Mouse (Mus musculus): ENCODE measurements at regions not wholly inside any gene's neighbourhood (a gene's known extent, or its start where the extent isn't known, plus 50 kb on each side); places are given as distances from the start of the nearest gene placed in this dataset.
"Not testable (repeated sequence)": the region's sequence is repeated elsewhere in the genome, so short reads cannot be mapped to it uniquely, and the experiment has no call there.

DNA sequence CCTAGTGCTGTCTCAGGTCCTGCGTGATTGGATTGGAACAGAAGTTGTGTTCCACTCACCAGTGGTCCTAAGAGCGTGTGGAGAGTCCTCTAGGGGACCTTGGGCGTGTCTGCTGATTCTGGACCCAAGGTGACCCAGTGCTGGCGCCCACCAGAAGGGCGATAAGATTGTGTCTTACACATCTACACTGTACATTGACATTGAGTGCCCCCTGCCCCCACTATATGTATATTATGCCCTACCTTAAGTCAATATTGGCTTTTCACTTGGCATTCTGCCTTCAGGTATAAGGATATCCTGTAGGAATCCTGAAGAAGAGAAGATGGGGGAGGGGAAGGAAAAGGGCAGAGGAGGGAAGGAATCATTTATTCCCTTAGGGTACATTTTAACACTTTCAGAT lies 260.2 kb upstream of the Rgs17 start:
- WGBS = 87% methylated on average over 5 of the region's 5 CpGs
- H3K4me3 ChIP-seq (ENCODE audit: low read depth, low read length) = no peak overlapping the region
- no peak for ATAC-seq
- no peaks in the 10 kb centered on the region for H3K27me3 ChIP-seq (replicated peaks; ENCODE audit: control insufficient read depth, insufficient read depth, low read length)
- no peaks in the 10 kb centered on the region for H3K4me1 ChIP-seq (ENCODE audit: control insufficient read depth, insufficient read depth, low read length)
- no peaks in the 10 kb centered on the region for H3K36me3 ChIP-seq (ENCODE audit: control insufficient read depth, insufficient read depth, low read length)
- no peak overlapping the region for H3K4me2 ChIP-seq (ENCODE audit: low read length)
- H3K27ac ChIP-seq (ENCODE audit: low read depth, low read length) = no peak overlapping the region
- no peak overlapping the region for H3K9ac ChIP-seq (ENCODE audit: low read length)
- no peaks in the 10 kb centered on the region for H3K9me3 ChIP-seq (replicated peaks; ENCODE audit: control insufficient read depth, low read length)
- no peak for DNase-seq (ENCODE audit: low spot score)

DNA sequence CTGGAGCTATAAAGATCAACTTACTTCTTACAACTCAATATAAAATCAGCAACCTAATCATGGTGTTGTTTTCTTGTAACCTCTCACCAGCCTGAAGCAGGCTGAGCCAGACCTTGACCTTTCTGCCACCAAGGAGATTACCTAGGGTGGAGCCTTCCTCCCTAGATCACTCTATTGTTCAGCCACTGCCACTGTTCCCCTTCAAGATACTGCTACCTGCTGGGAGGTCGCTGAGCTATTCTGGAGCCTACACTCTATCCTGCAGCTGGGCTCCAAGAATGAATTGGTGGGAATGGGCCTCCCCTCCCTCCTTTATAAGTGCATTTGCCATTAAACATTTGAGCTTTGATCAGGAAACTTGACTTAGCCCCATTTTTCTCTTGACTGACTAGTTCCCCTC lies 242.1 kb upstream of the Rgs17 start:
- not testable (repeated sequence) for H3K4me2 ChIP-seq (ENCODE audit: low read length); H3K4me3 ChIP-seq (ENCODE audit: low read depth, low read length); H3K27ac ChIP-seq (ENCODE audit: low read depth, low read length); DNase-seq (ENCODE audit: low spot score); H3K36me3 ChIP-seq (ENCODE audit: control insufficient read depth, insufficient read depth, low read length); H3K4me1 ChIP-seq (ENCODE audit: control insufficient read depth, insufficient read depth, low read length); H3K27me3 ChIP-seq (replicated peaks; ENCODE audit: control insufficient read depth, insufficient read depth, low read length); H3K9me3 ChIP-seq (replicated peaks; ENCODE audit: control insufficient read depth, low read length); ATAC-seq; H3K9ac ChIP-seq (ENCODE audit: low read length)
- 0% methylated on average over 1 of the region's 1 CpGs for WGBS

DNA sequence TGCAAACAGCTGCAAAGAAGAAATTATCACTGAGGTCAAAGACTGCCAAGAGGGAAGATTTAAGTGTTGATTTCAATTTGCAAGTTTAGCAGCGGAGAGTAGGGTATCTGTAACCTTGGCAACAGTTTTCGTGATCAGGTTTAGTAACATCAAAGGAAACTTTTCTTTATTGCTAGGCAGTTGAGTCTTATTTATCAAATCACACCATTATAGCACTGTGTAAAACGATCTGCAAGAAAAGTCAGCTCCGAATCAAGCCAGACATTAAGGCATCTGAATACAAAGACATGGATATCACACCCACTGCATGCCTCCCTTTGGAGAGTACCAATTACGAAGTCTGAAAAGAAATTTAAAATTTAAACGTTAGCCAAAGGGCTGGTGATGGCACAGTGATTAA lies 234.7 kb upstream of the Rgs17 start:
- Histone ChIP-seq H3K9ac (ENCODE audit: low read length) (no peak overlapping the region), H3K4me1 (ENCODE audit: control insufficient read depth, insufficient read depth, low read length) (no peaks in the 10 kb centered on the region), H3K27me3 (replicated peaks; ENCODE audit: control insufficient read depth, insufficient read depth, low read length) (no peaks in the 10 kb centered on the region), H3K27ac (ENCODE audit: low read depth, low read length) (no peak overlapping the region), H3K9me3 (replicated peaks; ENCODE audit: control insufficient read depth, low read length) (no peaks in the 10 kb centered on the region), H3K36me3 (ENCODE audit: control insufficient read depth, insufficient read depth, low read length) (no peaks in the 10 kb centered on the region), H3K4me2 (ENCODE audit: low read length) (no peak overlapping the region), H3K4me3 (ENCODE audit: low read depth, low read length) (no peak overlapping the region)
- 57% methylated on average over 6 of the region's 6 CpGs for WGBS
- no peak for ATAC-seq
- peak; percentile 1 for DNase-seq (ENCODE audit: low spot score)

DNA sequence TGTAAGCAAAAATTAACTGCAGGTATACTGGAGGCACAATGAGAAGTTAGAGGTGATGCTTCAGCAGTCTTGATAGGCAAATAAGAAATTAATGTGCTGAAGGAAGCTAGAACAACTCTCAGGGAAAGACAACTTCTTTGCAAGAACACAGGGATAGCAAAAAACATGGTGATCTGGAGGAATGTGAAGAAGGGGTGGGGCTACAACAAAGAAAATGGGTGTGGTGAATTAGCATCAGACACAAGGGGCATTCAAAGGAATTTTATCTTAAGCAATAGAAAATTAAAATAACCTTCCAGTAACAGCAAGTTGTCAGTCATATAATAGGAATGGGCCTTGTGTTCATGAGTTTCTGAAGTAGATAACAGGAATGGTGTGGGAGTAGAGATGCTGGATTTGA lies 211.9 kb upstream of the Rgs17 start:
- Histone ChIP-seq H3K4me3 (ENCODE audit: low read depth, low read length) (no peak overlapping the region), H3K9me3 (replicated peaks; ENCODE audit: control insufficient read depth, low read length) (no peaks in the 10 kb centered on the region), H3K9ac (ENCODE audit: low read length) (no peak overlapping the region), H3K4me1 (ENCODE audit: control insufficient read depth, insufficient read depth, low read length) (no peaks in the 10 kb centered on the region), H3K4me2 (ENCODE audit: low read length) (no peak overlapping the region), H3K36me3 (ENCODE audit: control insufficient read depth, insufficient read depth, low read length) (no peaks in the 10 kb centered on the region), H3K27ac (ENCODE audit: low read depth, low read length) (no peak overlapping the region), H3K27me3 (replicated peaks; ENCODE audit: control insufficient read depth, insufficient read depth, low read length) (no peaks in the 10 kb centered on the region)
- DNase-seq (ENCODE audit: low spot score) (no peak), ATAC-seq (no peak)

DNA sequence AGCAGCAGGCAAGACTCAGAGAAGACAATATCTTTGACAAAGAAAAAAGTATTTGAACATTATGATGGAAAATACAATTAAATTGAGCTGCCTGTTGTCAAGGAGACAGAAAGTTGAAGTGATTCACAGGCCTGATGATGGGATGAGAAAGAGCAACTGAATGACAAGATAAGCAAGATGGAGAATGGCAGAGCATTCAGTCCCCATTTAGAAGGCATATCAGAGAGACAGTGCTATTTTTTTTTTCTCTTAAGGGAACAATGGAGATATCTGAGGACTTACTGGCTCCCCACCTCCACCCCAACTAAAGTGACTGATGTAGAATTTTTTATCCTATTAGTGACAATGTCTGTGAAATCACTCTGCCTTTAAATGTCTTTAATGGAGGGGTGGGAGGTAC lies 202.2 kb upstream of the Rgs17 start:
- H3K36me3 ChIP-seq (ENCODE audit: control insufficient read depth, insufficient read depth, low read length); H3K4me1 ChIP-seq (ENCODE audit: control insufficient read depth, insufficient read depth, low read length); H3K9me3 ChIP-seq (replicated peaks; ENCODE audit: control insufficient read depth, low read length); ATAC-seq; H3K27ac ChIP-seq (ENCODE audit: low read depth, low read length); H3K4me3 ChIP-seq (ENCODE audit: low read depth, low read length); H3K9ac ChIP-seq (ENCODE audit: low read length); H3K27me3 ChIP-seq (replicated peaks; ENCODE audit: control insufficient read depth, insufficient read depth, low read length); H3K4me2 ChIP-seq (ENCODE audit: low read length): not testable (repeated sequence)
- peak; percentile 25 for DNase-seq (ENCODE audit: low spot score)

DNA sequence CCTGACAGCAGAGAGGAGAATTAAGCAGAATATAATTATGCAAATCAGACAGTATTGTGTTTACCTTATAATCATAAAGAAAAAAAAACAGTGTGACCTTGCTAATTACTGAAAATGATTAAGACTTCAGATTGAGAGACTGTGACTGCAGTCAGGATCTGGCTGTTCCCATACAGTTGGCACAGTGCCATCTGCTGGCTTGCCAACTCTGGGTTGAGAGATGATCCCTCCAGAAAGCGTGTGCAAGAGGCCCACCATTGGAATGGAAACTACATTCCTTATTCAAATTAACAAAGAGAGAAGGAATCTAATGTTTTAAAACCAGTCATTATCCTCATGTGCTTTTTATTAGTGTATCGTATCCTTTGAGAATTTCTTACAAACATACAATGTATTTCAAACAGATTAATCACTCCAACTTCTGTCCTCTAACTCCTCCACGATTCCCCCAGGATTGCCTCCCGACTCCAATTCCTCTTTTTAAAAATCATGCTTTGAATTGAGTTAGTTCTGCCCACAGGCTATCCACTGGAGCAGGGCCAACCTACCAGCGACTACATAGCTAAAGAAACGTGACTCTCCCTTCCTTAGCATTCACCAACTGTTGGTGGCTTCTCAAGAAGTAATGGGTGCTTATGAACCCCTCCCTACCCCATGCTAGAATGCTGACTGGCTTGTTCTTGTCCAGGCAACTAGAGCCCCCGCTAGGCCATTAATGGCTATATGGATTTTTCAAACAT lies 192.9 kb upstream of the Rgs17 start:
- Histone ChIP-seq H3K27me3 (replicated peaks; ENCODE audit: control insufficient read depth, insufficient read depth, low read length) (no peaks in the 10 kb centered on the region), H3K9me3 (replicated peaks; ENCODE audit: control insufficient read depth, low read length) (no peaks in the 10 kb centered on the region), H3K36me3 (ENCODE audit: control insufficient read depth, insufficient read depth, low read length) (no peaks in the 10 kb centered on the region), H3K4me1 (ENCODE audit: control insufficient read depth, insufficient read depth, low read length) (no peaks in the 10 kb centered on the region; the same call in 1 of the 2 replicates), H3K4me2 (ENCODE audit: low read length) (no peak overlapping the region), H3K4me3 (ENCODE audit: low read depth, low read length) (no peak overlapping the region), H3K9ac (ENCODE audit: low read length) (no peak overlapping the region), H3K27ac (ENCODE audit: low read depth, low read length) (no peak overlapping the region)
- 53% methylated on average over 7 of the region's 7 CpGs for WGBS
- DNase-seq (ENCODE audit: low spot score) (peak; percentile 87), ATAC-seq (peak; percentile 94)
